Mouse (Mus musculus): ENCODE measurements at regions not wholly inside any gene's neighbourhood (a gene's known extent, or its start where the extent isn't known, plus 50 kb on each side); places are given as distances from the start of the nearest gene placed in this dataset.

DNA sequence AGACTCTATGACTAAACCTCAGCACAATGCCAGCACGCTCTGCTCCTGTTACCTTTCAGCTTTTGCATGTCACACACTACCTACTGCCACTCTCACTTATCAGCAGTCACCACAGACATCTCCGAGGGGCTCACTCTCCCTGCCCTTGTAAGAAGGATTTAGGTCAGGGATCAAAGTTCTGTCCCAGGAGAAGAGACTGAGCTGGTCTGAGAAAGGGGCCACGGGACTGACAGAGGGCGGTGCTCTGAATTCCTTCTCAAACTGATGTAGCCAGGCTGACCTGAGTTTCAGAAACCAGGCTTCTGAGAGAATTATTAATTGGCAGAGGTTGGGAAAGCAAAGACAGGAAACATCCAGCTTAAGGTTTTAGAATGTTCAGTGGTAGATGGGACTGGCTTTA, 614.0 kb upstream of the Gm10131 start:
- TF ChIP-seq MYOG (IDR thresholded peaks at IDR 0.05; ENCODE audit: control insufficient read depth, extremely low read depth, insufficient read length) (no peak), CTCF (IDR thresholded peaks at IDR 0.05; ENCODE audit: control insufficient read depth, insufficient read depth, insufficient read length) (no peak), MAX (IDR thresholded peaks at IDR 0.05) (no peak)

Data from C2C12 (cell line).